Mouse (Mus musculus) lung, postnatal 0 days (tissue): Measurements from ENCODE around the gene D5Ertd579e.

Experiments used
- CTCF ChIP-seq: IDR thresholded peaks from 2 replicates; pipeline ENCODE4 v1.5.1; 2016; ENCODE audit warnings: antibody characterized with exemption, mild to moderate bottlenecking
- EP300 ChIP-seq: IDR thresholded peaks from 2 replicates; pipeline ENCODE4 v1.6.1; 2016; ENCODE audit warnings: antibody characterized with exemption, mild to moderate bottlenecking, control low read depth

- no peak for TF ChIP-seq EP300
- TF ChIP-seq CTCF: no peak
Observed at GRCm38 (mm10) chr5:36730689-36731088, 34.9 kb upstream of the D5Ertd579e start.
